Mouse (Mus musculus): ENCODE data around the gene Rab24.
A peak's percentile ranks its signal among the peaks of the same experiment; 100 is the strongest.

Gene Rab24

DNA sequence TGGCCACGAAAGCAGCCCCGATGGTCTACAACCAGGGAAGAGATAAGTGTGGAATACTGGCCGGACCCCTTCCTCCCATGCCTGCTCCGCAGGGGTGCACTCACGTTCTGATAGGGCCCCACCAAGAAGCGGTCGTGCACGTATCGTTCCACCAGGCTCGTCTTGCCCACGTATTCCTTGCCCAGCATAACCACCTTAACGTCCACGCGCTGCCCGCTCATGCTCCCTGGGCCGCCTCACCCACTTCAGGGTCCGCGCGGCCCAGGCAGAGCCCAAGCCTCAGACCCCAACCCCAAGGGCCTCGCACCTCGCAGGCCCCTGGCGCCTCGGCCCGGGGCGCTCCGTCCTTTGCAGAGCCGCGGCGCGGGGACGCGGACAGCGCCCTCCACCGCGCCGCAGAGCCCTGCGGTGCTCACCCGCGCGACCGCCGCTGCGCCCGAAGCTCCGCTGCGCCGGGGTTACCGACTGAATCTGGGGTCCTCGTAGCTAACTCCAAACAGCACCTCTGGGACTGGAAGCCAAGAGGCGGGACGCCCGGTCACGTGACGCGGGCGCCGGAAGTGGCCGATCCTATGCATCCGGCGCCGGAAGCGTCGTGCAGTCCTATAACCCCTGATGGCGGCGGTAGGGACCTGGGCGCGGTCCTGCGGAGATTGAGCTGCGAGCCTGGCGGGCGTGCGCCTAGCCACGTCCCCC lies at the start of gene Rab24:
Gene Rab24 (minus strand): TSS at position 513 of the 696 bp plus-strand sequence.
- DNase-seq (ENCODE audit: inconsistent ontology term): peak; percentile 89

DNA sequence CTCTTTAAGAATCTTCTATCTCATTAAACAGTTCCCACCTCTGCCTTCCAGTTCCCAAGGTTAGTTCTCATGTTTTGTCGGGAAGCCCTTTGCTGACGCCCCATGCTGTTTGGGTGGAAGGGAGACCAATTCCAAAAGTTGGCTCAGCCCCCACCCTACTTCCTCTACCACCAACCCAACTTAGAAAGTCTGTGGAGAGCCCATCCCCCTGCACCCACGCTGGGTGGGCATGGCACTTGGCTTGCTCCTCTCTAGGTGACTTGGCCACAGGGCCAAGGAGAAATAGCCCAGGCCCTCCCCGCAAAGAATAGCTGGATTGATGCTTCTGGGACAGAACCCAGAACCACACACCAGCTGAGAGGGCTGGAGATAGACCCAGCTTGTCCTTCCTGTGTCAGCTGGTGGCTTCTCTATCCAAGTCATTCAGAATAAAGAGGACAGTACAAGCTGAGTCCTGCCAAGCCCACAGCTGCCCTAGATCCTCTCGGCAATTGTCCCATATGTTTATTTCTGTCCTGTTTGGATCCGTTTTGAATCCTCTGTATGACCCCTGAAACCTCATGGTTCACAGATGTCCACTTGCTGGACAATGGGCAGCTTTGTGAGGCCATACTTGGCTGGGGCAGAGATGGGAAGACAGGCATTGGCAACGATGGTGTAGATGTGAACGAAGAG lies 49.4 kb upstream of the Rab24 start:
- DNase-seq (ENCODE audit: inconsistent ontology term): peak; percentile 87

DNA sequence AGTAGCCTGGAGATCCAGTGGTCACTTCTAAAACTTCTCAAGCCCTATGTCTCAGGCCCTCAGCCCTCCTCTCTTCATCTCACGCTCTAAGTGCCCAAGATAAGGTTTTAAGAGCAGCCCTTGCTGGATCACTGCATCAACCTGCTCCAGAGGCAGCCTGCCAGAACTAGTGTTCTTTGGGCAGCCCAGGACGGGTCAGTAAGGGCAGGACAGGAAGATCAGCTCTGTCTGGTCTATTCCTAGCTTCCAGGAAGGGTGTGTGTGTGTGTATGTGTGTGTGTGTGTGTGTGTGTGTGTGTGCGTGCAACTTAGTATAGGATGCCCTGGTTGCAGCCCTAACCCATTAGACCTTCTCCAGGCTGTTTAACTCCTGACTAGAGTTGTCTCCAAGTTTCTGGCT lies 48.5 kb upstream of the Rab24 start:
- DNase-seq (ENCODE audit: inconsistent ontology term): no peak

DNA sequence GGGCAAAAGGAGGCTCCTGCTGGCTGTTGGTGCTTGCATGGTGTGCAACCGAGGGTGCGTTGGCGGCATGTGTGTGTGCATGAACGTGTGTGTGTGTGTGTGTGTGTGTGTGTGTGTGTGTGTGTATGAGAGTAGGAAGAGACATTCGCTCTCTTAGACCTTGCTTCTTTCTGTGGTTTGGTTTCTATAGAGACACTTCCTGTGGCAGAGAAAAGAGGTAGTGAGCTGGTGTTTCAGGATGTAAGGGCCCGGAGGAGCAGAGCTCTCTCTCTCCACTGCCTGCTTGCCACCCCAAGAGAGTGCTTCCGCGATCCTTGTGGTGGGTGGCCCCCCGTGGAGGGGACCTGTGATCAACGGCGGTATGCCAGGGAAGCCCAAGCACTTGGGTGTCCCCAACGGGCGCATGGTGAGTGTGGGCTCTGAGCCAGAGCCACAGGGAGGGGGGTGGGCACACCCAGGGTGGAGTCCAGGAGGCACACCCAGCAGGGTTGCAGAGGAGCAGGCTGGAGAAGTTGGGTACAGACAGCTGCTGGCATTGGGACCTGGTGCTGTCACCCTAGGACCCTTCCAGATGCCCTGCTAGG lies 47.9 kb upstream of the Rab24 start, which contains the start of gene Rgs14:
Gene Rgs14 (plus strand): TSS at position 202 of the 584 bp plus-strand sequence.
- no peak for DNase-seq (ENCODE audit: inconsistent ontology term)

DNA sequence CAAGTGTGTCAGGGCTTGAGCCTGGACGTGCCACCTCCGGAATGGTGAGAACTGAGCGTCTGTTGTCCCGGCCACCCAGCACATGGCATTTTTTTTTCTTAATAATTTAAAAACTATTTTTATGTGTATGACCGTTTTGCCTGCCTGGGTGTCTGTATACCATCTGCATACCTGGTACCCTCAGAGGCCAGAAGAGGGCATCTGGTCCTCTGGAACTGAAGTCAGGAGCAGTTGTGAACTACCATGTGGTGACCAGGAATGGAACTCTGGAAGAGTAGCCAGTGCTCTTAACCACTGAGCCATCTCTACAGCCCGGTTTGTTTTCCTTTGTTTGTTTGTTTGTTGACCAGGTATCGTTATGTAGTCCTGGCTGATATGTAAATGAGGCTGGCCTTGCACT lies 46.7 kb upstream of the Rab24 start:
- no peak for DNase-seq (ENCODE audit: inconsistent ontology term)

DNA sequence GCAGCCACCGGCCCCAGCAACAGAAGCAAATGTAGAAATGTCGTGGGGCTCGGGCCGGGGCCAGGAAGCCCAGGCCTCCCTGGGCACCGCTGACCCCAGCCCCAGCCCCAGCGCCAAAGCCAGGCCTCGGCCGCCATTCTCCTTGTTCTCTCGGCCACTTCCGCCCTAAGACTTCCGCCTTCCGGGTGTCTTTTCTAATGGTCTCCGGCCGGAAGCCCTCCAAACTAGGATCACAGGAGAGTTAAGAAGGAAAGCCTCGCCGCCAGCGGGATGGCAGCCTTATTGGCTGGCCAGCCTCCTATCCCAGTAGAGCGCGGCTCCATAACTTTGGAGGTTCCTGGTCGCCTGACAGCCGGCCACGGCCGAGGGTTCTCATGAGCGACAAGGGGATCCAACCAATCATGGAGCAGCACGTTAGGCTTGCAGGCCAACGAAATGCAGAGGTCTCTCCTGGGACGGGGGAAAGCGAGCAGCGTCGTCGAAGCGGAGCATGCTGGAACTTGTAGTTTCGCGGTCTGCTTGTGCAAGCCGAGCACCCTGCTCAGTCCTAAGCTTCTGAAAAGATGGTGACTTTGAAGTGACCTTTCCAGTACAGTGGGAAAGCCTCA lies 40.8 kb upstream of the Rab24 start, which contains the start of gene Lman2:
Gene Lman2 (minus strand): TSS at position 331 of the 608 bp plus-strand sequence.
- DNase-seq (ENCODE audit: inconsistent ontology term): peak; percentile 98

DNA sequence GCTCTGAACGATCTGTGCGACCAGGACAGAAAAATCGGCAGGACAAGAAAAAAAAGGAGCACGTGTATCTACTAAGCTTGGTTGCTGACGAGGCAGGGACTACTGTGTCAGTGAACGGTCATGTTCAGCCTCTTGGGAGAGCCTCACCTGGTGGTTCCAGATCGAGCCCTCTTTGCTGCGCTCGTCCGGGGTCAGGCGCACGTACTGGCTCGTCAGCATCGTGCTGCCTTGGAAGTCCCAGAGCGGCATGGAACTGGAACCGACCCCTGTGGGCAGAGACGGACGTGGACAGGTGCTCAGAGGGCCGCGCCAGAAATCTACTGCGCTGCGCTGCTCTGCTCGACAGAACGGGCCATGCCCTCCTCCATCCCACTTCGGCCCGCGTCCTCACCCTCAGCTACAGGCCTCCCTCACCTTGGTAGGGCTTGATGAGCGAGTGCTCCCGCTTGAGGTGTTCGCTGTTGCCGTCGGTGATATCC lies 40.3 kb upstream of the Rab24 start:
- no peak for DNase-seq (ENCODE audit: inconsistent ontology term)

DNA sequence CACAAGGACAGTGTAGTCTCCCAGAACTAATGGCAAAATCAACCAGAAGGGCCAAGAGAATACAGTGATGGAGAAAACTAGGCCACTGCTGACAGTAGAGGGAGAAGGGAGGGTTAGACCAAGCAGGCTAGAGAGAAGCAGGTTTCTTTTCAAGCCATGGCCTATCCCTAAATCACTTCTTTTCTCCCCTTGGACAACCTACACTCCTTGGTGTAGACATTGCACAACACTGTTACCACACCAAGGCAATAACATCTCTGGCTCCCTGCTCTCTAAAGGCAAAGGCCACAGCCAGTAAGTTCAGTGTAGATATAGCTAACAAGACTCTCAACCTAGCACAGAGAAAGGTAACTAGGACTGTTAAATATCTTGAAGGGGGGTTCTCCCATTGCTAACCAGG lies 39.4 kb upstream of the Rab24 start:
- DNase-seq (ENCODE audit: inconsistent ontology term): no peak

DNA sequence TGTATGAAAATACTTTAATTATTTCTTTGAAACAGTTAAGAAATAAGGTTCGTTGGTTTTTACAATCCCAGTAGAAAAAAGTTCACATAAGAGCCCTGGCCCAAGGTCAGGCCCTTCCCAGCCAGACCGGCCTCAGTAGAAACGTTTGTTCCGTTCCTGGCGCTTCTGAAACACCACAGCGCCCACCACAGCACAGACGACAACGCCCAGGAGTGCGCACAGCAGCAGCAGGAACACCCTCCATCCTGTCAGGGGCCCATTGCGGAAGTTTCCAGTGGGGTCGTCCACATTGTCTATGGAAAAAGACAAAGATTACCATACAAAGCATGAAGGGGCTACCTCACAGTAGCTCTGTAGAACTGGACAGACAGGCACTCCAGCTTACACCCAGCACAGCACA lies 25.0 kb upstream of the Rab24 start:
- no peak for DNase-seq (ENCODE audit: inconsistent ontology term)

DNA sequence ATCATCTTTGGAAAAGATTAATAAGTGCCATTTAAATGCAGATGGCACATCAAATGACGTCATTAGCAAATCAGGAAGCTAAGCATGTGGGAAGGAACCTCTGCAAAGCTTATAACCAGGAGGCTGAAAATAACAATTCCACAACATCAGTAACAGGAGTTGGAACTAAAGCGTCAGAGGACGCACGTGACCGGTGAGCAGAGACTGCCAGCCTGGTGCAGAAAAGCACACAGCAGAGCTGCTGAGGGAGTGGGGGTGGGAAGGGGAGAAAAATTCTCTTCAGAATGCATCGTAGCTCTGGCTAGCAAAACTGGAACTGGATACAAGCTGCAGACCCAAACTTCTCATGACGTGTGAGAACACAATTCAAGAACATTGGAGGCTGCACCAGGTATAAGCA lies 22.5 kb upstream of the Rab24 start:
- DNase-seq (ENCODE audit: inconsistent ontology term): no peak

DNA sequence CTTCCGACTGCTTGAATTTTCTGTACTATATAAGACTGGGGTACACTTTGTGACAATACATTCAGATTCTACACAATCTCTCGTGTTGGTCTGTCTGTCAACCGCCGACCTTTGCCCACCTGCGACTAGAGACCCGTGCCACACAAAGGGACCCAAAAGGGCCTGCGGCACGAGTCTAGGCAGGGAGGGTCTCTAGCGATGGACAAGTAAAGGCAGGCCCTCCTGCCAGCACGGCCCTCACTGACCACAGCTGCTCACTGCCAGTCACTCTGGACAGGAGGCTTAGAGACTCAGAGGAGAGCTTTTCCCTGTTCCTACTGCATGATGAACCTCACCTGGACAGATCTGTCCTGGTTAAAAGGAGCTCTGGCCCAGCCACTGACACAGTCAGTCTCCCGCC lies 20.7 kb upstream of the Rab24 start:
- DNase-seq (ENCODE audit: inconsistent ontology term): no peak

DNA sequence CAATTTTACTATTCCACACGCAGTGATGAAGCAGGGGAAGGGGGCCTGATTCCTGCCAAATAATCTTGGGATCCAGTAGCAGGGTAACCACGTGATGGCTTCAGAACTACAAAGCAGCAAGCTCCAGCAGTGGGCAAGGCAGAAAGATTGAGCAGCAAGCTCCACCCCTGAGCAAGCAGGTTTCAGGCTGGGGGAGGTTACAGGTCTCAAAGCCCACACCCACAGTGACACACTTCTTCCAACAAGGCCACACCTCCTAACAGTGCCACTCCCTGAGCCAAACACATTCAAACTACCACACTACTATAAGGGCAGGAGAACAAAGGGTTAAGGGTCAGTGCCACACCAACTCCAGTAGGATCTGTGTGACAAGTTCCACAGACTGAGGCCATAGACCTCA lies 17.5 kb upstream of the Rab24 start:
- DNase-seq (ENCODE audit: inconsistent ontology term): no peak

DNA sequence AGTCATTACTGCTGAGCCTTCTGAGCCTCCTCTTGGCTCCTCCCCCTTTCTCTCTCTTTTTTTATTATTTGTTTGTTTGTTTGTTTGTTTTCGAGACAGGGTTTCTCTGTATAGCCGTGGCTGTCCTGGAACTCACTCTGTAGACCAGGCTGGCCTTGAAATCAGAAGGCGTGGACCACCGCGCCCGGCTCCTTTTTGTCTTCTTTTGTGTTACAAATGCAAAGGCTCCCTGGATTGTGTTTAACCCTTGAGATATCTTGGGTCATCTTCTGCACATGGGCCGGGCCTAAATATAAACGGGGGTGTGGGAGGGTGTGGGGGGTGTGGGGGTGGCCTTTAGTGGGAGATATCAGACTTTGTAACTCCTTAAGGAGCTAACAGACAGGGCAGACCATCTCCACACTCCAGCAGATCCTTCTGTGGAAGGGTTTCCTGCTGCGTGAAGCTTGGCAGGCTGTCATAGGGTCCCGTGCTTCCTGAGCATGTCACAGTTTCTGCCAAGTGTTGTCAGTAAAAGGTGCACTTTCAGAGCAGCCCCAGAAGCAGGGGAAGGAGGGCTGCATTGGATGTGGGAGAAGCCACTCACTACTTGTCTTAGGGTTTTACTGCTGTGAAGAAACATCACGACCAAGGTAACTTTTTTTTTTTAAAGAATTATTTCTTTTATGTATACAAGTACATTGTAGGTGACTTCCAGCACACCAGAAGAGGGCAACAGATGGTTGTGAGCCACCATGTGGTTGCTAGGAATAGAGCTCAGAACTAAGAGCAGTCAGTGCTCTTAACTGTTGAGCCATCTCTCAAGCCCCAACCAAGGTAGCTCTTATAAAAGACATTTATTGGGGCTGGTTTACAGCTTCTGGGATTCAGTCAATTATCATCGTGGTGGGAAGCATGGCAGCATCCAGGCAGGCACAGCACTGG lies 16.6 kb upstream of the Rab24 start:
- no peak for DNase-seq (ENCODE audit: inconsistent ontology term)

DNA sequence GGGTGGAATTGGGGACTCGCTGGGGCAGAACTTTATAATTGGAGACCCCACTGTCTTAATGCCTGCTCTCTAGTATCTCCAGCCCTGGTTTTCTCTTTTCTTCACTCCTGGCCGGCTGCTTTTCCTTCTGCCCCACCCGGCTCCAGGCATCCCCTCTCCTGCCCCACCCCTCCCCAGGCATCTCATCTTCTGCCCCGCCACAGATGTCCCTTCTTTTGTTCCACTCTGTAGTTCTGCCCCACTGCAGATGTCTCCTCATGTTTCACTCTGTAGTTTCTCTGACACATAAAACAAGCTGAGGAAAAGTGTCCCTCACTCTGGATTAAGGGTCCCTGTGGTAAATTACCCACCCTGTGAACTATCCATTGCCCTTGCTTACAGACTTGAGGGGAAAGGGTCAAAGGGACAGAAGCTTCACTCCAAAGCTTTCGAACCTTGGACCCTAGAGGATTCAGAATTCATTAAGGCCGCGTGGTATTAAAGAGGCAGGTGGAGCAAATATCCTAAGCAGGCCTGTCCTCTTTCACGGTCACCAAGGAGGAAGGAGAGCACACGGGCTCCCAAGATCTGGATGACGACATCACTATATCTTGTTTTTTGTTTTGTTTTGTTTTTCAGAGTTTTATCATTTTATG lies 15.7 kb upstream of the Rab24 start:
- no peak for DNase-seq (ENCODE audit: inconsistent ontology term)

DNA sequence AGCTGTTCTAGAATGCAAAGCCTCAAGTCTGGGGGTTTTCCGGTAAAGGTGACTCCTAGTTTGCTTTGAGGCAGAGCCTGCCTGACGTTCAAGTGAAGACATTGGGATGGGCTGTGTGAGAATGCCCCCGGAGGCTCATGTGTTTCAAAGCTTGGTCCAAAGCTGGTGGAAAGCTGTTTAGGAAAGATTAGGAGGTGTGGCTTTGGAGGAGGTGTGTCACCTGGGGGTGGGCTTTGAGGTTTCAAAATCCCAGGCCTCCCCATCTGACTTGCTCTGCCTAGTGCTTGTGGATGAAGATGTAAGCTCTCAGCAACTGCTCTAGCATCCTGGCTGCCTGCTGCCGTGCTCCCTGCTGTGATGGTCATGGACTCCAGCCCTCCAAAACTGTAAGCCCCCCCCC lies 14.0 kb upstream of the Rab24 start:
- DNase-seq (ENCODE audit: inconsistent ontology term): no peak

DNA sequence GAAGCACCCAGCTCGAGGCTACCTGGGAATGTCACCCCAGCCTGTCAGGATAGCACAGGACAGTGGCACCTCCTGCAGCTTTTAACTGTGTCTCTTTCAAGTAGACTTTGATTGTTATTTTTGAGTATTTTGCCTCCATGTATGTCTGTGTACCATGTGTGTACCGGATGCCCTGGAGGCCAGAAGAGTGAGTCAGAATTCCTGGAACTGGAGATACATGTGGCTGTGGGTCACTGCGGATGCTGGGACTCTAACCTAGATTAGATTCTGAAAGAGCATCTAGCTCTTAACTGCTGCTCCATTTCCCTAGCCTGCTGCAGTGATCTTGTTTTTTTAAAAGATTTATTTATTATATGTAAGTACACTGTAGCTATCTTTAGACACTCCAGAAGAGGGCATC lies 10.6 kb upstream of the Rab24 start:
- DNase-seq (ENCODE audit: inconsistent ontology term): peak; percentile 13

DNA sequence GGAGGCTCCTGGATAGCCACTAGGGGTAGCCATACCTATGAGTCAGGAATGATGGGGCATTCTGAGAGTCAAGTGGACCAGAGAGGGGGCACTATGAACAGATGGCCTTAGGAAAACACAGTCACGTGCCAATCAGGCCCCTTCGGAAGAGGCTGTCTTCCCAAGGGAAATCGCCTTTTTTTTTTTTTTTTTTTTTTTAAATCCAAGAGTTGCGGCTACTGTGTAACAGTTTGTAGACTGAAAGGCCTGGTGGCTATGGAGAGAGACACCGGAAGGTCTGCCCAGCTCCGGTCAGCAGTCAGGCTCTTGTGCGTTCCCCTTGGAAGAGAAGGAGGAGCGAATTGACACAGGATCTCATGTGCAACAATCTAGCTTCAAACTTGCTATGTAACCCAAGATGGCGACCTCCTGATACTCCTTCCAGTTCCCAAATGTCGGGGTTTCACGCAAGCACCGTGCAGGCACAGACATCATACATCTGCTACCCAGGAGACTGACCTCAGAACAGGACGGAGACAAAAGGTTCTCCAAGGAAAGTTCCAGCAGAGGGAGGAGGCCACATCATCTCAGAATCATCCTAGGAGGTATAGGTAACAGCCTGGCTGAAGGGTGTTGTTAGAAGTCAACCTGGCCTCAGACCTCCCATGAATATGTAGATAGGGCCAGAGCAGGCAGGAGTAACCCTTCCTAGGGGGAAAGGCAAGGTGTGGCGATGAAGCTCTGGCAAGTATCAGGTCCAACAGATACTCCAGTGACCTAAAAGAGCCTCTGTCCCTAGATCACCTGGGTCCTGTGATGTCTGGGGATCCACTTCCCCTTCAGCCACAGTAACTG lies 9.0 kb upstream of the Rab24 start:
- no peak for DNase-seq (ENCODE audit: inconsistent ontology term)

DNA sequence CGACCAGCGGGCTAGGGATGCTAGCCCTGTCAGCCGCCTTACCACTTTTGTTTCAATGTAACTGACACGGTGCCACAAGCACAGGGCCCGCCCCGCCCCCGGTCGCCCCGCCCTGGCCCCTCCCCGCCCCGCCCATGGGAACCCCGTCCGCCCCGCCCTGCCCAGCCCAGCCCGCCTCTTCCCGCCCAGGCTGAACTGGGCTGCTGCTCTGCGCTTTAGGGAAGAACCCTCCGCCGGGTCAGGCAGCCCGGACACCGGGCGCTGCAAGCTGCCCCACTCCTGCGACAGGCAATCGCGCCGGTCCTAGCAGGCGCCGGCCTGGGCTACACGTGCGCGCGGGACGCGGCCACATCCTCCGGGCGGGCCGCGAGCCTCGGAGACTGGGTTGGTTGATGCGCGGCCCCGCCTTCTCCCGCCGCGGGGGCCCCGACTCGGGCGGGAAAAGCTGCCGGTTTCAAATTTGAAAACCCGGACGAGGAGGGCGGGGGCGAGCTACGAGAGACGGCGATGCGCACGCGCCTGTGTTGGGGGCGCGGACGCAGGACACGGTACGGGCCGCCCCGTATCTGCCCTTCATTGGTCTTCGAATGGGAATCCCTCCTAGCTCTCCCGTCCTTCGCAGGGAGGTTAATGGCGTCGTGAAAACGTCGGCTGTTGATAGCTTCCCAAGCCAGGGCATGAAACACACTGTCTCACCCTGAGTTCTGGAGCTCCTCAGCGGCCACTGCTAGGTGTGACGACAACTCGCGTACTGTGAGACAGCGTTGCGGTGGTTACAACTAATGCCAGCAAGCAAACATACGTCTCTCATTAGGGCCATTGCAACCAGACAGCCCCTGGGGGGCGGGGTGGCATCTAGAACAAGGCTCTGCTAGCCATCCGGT lies 8.2 kb upstream of the Rab24 start, which contains the start of gene Mxd3:
Gene Mxd3 (minus strand): TSS at position 141 of the 884 bp plus-strand sequence.
- DNase-seq (ENCODE audit: inconsistent ontology term): peak; percentile 95
